Mouse (Mus musculus) liver, embryonic 11.5 days (tissue): ENCODE measurements around the gene Tubb2a. TPM values are rescaled to one million over a fixed set of nuclear protein-coding genes. Genes with fewer than 3 reads are reported as not detected.

Experiments used
- ATAC-seq: fragments of 200-750 bp; cut with Nextera tagmentation; replicated peaks from 2 replicates; pipeline ENCODE4 v1.8.0; 2017; ENCODE audit warnings: moderate number of reproducible peaks, mild to moderate bottlenecking, moderate TSS enrichment, moderate library complexity; ENCODE audit not compliant: low FRiP score
- DNase-seq: peaks from one replicate; pipeline ENCODE4 v3.0.0-alpha.2; 2017; ENCODE audit warnings: low spot score
- H3K27ac ChIP-seq: fragments of 300-500 bp; sonication (generic); 2 replicates; pipeline ENCODE4 v1.5.1; 2014; ENCODE audit warnings: mild to moderate bottlenecking, low read depth, low read length, control low read depth
- H3K27me3 ChIP-seq: fragments of 300-500 bp; sonication (generic); replicated peaks from 2 replicates; pipeline ENCODE4 v1.6.1; 2014; ENCODE audit warnings: low read length, mixed read lengths; ENCODE audit not compliant: control insufficient read depth, insufficient read depth
- H3K36me3 ChIP-seq: fragments of 300-500 bp; sonication (generic); 2 replicates; pipeline ENCODE4 v1.6.1; 2014; ENCODE audit warnings: mild to moderate bottlenecking, low read length, moderate library complexity, mixed read lengths; ENCODE audit not compliant: control insufficient read depth, insufficient read depth
- H3K4me1 ChIP-seq: fragments of 300-500 bp; sonication (generic); replicated peaks from 2 replicates; pipeline ENCODE4 v1.6.1; 2014; ENCODE audit warnings: low read length, mixed read lengths; ENCODE audit not compliant: control insufficient read depth, insufficient read depth
- H3K4me2 ChIP-seq: fragments of 300-500 bp; sonication (generic); 2 replicates; pipeline ENCODE4 v1.6.1; 2014; ENCODE audit warnings: mild to moderate bottlenecking, control low read depth, moderate library complexity
- H3K4me3 ChIP-seq: fragments of 300-500 bp; sonication (generic); 2 replicates; pipeline ENCODE4 v1.5.1; 2014; ENCODE audit warnings: low read depth, low read length, control low read depth
- H3K9ac ChIP-seq: fragments of 300-500 bp; sonication (generic); 2 replicates; pipeline ENCODE4 v1.6.1; 2014; ENCODE audit warnings: low read depth, low read length, control low read depth
- H3K9me3 ChIP-seq: fragments of 300-500 bp; sonication (generic); 2 replicates; pipeline ENCODE4 v1.6.1; 2016; ENCODE audit warnings: low read length, inconsistent platforms, mixed read lengths; ENCODE audit not compliant: control insufficient read depth
- WGBS: fragments of 180-500 bp; shearing (Covaris S2); extraction: QIAGEN DNeasy Blood & Tissue Kit; methylation state at CpG from one replicate; pipeline ENCODE4 v1.1.7; 2014; 5-methylcytosine and 5-hydroxymethylcytosine counted together
- polyA plus RNA-seq: library from polyadenylated mRNA; unstranded; fragments of >200 nt; fragmentation: Nextera tagmentation; extraction: Ambion mirVana; gene quantifications from 2 replicates; pipeline ENCODE4 v1.2.1, GENCODE M21; 2014

Gene Tubb2a
- 81.0 and 87.9 TPM in 2 replicates for polyA plus RNA-seq

DNA sequence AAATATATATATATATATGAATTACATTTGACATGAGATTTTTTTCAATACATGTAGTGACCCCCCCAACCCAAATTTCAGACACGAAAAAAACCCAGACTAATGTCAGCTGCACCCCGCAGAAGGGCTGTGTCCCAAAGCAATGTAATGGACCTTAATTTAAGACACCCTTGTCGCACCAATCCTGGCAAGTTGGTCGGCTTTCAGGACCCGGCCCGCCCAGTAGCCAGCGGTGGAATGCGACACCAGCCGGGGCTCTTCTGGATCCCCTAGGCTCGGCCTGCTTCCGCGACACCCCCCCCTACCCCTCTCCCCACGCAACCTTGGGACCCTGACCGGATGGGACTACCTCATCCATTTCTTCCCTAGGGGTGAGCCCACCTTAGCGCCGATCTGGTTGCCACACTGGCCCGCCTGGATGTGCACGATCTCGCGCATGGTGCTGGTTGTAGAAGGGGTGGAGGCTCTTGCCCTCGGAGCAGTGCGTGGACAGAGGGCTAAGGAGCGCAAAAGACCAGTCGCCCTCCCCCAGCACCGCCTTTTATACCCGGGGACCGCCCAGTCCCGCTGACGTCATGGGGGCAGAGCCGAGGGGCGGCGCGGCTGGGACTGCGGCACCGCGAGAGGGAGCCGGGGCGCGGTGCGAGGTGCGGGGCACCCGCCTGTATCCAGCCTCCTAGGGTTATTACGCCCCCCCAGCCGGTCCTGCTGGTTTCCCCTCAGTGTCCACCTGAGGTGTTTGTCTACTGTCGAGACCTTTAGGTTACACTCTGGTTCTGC is at the start of gene Tubb2a:
Gene Tubb2a, minus strand, starts transcription at position 516 of the 780 bp plus-strand sequence.
- no peaks in the 10 kb centered on the region for H3K9me3 ChIP-seq
- under 1% methylated on average over 45 of the region's 45 CpGs for WGBS
- peak within 1 kb of the TSS; percentile 79 for H3K4me3 ChIP-seq
- no peaks in the 10 kb centered on the region for H3K36me3 ChIP-seq
- ATAC-seq (peak; percentile 89), DNase-seq (peak; percentile 90)
- peak within 1 kb of the TSS; percentile 99 for H3K4me2 ChIP-seq
- peak within 1 kb of the TSS; percentile 77 for H3K9ac ChIP-seq
- H3K27me3 ChIP-seq: no peaks in the 10 kb centered on the region
- H3K4me1 ChIP-seq: peaks cover 14% of the 10 kb centered on the region
- H3K27ac ChIP-seq: peak within 1 kb of the TSS; percentile 38; the same call in 1 of the 2 replicates

DNA sequence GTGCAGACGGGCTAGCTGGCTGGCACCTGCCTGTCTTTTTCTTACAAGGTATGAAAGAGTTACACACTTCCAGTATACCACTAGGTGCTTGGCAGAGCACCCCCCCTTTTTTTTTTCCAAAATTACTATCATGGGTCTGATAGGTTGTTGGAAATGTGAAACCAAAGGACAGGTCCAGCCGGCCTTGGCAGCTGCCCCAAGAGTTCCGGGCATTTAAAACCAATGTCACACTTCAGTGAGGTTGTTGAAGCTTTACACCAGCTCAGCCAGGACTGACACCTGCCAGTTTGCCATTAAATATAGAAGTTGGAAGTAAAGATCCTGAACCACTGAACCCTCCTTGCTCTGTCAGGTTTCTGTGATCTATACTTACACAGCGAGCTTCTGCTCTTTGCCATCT is 47.9 kb upstream of the Tubb2a start:
- Histone ChIP-seq H3K4me3 (no peak overlapping the region), H3K36me3 (no peaks in the 10 kb centered on the region), H3K27me3 (peaks cover 8% of the 10 kb centered on the region), H3K9ac (no peak overlapping the region), H3K27ac (no peak overlapping the region), H3K4me1 (peaks cover 5% of the 10 kb centered on the region), H3K9me3 (no peaks in the 10 kb centered on the region), H3K4me2 (no peak overlapping the region)
- ATAC-seq (no peak), DNase-seq (no peak)
- WGBS: 86% methylated on average over 4 of the region's 4 CpGs

DNA sequence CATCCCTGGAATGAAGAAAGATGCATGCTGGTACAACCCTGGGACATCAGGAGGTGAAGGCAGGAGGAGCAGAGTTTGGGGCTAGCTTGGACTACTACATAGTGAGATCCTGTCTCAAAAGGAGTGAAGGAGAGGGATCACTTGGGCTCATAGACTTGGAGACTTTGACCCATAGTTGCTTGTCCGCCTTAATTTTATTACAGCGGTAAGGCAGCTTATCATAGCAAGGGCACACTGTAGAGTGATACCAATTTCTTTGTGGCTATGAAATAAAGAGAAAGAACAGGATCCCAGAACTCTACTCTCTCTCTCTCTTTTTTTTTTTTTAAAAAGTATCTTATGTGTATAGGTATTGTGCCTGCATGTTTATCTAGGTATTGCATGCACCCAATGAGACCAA is 42.7 kb upstream of the Tubb2a start:
- ATAC-seq: no peak
- WGBS: 98% methylated on average over 2 of the region's 2 CpGs
- no peaks in the 10 kb centered on the region for H3K27me3 ChIP-seq
- no peak overlapping the region for H3K27ac ChIP-seq
- no peaks in the 10 kb centered on the region for H3K36me3 ChIP-seq
- no peak overlapping the region for H3K4me2 ChIP-seq
- peaks cover 21% of the 10 kb centered on the region for H3K4me1 ChIP-seq
- H3K4me3 ChIP-seq: no peak overlapping the region
- DNase-seq: no peak
- H3K9ac ChIP-seq: no peak overlapping the region
- no peaks in the 10 kb centered on the region for H3K9me3 ChIP-seq

DNA sequence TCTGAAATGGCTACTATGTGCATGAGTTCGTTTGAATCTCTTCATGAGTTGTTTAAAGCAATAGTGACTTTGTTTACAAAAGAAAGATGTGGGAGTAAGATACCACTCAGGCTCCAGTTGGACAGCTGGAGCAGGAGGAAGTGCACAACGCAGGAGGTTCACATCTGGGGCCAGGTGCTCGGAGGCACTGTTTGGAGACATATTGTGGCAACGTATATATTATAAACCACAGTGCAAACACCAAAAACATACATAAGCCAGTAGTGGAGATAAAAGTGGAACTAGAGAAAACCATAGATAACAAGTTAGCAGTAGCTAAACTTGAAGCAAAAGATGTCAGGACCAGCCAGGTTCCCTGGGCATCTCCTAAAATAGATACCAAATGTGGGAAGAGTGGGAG is 41.6 kb upstream of the Tubb2a start:
- no peak overlapping the region for H3K4me3 ChIP-seq
- peaks cover 25% of the 10 kb centered on the region for H3K4me1 ChIP-seq
- H3K27ac ChIP-seq: no peak overlapping the region
- whole genome bisulfite sequencing: 49% methylated on average over 4 of the region's 4 CpGs
- no peak overlapping the region for H3K9ac ChIP-seq
- H3K36me3 ChIP-seq: no peaks in the 10 kb centered on the region
- DNase-seq: no peak
- no peaks in the 10 kb centered on the region for H3K27me3 ChIP-seq
- no peak overlapping the region for H3K4me2 ChIP-seq
- no peak for ATAC-seq
- H3K9me3 ChIP-seq: no peaks in the 10 kb centered on the region

DNA sequence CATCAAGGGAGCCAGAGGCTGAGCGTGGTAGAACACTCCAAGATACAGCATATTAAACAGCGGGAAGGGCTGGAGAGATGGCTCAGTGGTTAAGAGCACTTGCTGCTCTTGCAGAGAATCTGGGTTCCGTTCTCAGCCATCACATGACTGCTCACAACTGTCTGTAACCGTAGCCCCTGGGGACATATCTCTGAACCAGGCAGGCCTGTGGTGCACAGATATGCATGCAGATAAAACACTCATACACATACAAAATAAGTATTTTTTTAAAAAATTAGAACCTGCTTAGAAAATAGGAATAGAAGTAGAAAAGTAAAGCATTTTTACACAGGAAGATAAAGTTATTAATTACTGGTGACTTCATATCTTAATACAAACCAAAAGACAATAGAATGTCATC is 41.0 kb upstream of the Tubb2a start:
- ATAC-seq (peak; percentile 85), DNase-seq (no peak)
- no peaks in the 10 kb centered on the region for H3K27me3 ChIP-seq

DNA sequence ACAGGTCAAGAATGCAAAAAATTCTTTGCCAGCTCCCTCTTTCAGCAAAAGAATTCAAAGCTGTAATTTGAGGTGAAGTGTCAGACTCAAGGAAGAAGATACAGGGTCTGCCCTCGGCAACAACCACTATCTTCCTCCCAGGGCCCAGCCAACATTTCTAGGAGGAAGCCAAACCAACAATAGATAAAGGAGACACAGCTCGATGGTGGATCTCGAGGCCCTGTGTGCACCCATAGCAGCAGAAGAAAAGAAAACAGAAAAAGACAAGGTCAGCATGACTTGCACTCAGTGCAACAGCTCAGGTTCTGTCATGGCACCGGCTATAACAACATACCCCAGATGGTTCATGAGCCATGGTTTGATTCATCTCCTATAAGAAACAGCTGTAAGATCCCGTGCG is 38.7 kb upstream of the Tubb2a start:
- Histone ChIP-seq H3K27me3 (no peaks in the 10 kb centered on the region), H3K36me3 (no peaks in the 10 kb centered on the region), H3K4me3 (no peak overlapping the region), H3K4me1 (peaks cover 26% of the 10 kb centered on the region), H3K27ac (no peak overlapping the region), H3K9ac (no peak overlapping the region), H3K4me2 (no peak overlapping the region), H3K9me3 (no peaks in the 10 kb centered on the region)
- DNase-seq (no peak), ATAC-seq (no peak; the same call in 1 of the 2 replicates)
- 46% methylated on average over 6 of the region's 6 CpGs for WGBS

More for the DNA sequence above, 41.0 kb upstream of the Tubb2a start:
- peak overlapping the region; percentile 6; the same call in 1 of the 2 replicates for H3K4me2 ChIP-seq
- no peaks in the 10 kb centered on the region for H3K9me3 ChIP-seq
- H3K36me3 ChIP-seq: no peaks in the 10 kb centered on the region
- H3K4me1 ChIP-seq: peaks cover 26% of the 10 kb centered on the region
- WGBS: 41% methylated on average over 4 of the region's 4 CpGs
- H3K9ac ChIP-seq: no peak overlapping the region
- no peak overlapping the region for H3K4me3 ChIP-seq
- H3K27ac ChIP-seq: no peak overlapping the region

DNA sequence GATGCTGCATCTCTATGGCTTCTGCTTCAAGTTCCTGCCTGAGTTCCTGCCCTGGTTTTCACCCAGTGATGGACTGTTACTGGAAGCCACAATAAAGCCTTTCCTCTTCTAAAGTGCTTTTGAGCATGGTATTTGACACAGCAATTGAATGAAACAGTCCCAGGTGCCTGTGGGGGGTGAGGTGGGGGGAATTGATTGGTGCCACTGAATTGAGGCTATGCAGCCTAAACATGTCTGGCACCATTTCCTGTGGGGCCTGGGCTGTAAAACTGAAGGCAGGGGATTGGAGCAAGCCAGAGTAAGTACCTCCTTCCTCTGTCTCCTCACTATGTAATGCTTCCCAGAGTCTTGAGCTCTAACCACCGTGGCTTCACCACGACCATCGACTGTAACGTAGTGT is 36.8 kb upstream of the Tubb2a start:
- Histone ChIP-seq H3K9ac (no peak overlapping the region), H3K4me2 (no peak overlapping the region), H3K27ac (no peak overlapping the region), H3K27me3 (no peaks in the 10 kb centered on the region), H3K36me3 (no peaks in the 10 kb centered on the region), H3K4me3 (no peak overlapping the region), H3K4me1 (peaks cover 26% of the 10 kb centered on the region), H3K9me3 (no peaks in the 10 kb centered on the region)
- ATAC-seq: no peak
- WGBS: 58% methylated on average over 4 of the region's 4 CpGs
- DNase-seq: no peak

DNA sequence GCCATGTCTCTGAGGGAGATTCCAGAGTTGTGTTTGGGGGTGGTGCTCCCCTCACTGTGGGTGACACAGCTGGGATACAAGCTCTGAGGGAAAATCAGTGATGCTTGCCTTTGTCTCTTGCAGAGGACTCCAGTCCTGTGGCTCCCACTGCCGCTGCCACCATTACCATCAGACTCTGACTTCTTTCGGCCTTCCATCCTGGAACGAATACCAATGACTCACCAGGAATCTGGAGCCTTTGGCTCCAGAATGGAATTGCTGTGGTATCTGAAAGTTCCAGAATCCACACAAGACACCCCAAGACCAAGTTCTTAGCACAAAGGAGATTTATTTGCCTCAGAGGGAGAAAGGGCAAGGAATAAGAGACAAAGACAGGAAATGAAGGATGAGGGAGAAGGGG is 35.3 kb upstream of the Tubb2a start:
- Histone ChIP-seq H3K4me2 (no peak overlapping the region), H3K4me1 (peaks cover 18% of the 10 kb centered on the region), H3K9me3 (no peaks in the 10 kb centered on the region), H3K4me3 (no peak overlapping the region), H3K27ac (no peak overlapping the region), H3K27me3 (no peaks in the 10 kb centered on the region), H3K36me3 (no peaks in the 10 kb centered on the region), H3K9ac (no peak overlapping the region)
- 84% methylated on average over 3 of the region's 3 CpGs for WGBS
- no peak for DNase-seq
- no peak for ATAC-seq
